Mouse (Mus musculus): ENCODE data around the gene Ppp6r3. TPM values are rescaled to one million over a fixed set of nuclear protein-coding genes. Genes with fewer than 3 reads are reported as not detected.

Gene Ppp6r3
- polyA plus RNA-seq, 1 experiment from 2014 or later, result 85.5 TPM

DNA sequence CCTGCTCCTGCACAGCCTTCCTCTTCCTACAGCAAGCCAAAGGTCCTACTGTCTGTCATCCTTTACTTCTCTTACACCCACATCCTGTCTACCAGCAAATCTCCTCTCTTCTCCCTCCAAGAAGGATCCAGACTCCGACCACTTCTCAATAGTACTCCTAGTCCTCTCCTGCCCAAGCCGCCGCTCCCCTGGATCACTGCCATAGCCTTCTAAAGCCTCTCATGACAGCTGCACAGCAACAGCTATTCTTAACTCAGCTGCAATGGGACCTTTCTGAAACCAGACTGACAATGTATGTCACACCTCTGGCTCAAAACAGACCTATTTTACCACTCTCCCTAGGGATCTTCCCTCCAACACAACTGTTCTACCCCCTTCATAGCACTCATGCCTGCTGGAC is 11.2 kb downstream of the Ppp6r3 start:
- peaks cover 20% of the 10 kb centered on the region; the same call in 1 of the 2 replicates for H3K36me3 ChIP-seq (replicated peaks)

DNA sequence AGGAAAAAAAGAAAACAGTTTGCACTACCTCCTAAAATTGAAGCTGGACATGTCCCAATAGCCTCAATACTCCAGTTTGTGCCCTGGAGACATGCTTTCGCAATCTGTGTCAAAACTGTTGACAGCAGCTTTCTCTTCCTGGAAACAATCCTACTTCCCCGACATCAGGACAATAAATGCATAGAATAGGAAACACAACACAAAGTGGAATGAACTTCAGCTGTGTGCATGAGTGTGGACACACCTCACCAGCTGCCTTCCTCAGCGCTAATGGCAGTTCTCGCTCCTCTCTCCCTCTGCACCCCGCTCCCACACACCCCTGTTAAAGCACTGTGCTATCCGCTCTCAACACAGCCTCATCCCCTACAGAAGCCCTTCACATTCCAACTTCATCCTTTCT is 12.8 kb downstream of the Ppp6r3 start:
- H3K4me3 ChIP-seq (replicated peaks), result no peak overlapping the region
- H3K27me3 ChIP-seq, result no peaks in the 10 kb centered on the region
- no peaks in the 10 kb centered on the region for H3K4me1 ChIP-seq
- ATAC-seq (ENCODE audit: low FRiP score), result no peak
- WGBS, result 94% methylated on average over 6 of the region's 6 CpGs
- no peak overlapping the region for H3K4me2 ChIP-seq
- peaks cover 6% of the 10 kb centered on the region for H3K9me3 ChIP-seq
- peaks cover 20% of the 10 kb centered on the region; the same call in 1 of the 2 replicates for H3K36me3 ChIP-seq (replicated peaks)
- no peak overlapping the region for H3K9ac ChIP-seq
- H3K27ac ChIP-seq, result 0 out of 2 replicates have a peak overlapping the region, but pooled peaks have one; percentile 19

More for the DNA sequence above, 11.2 kb downstream of the Ppp6r3 start:
- 98% methylated on average over 3 of the region's 3 CpGs for WGBS
- Histone ChIP-seq H3K4me3 (replicated peaks) (no peak overlapping the region), H3K9me3 (peaks cover 2% of the 10 kb centered on the region; the same call in 1 of the 2 replicates), H3K4me1 (no peaks in the 10 kb centered on the region), H3K9ac (no peak overlapping the region), H3K27me3 (no peaks in the 10 kb centered on the region), H3K4me2 (no peak overlapping the region), H3K27ac (no peak overlapping the region)
- ATAC-seq (ENCODE audit: low FRiP score), result no peak

DNA sequence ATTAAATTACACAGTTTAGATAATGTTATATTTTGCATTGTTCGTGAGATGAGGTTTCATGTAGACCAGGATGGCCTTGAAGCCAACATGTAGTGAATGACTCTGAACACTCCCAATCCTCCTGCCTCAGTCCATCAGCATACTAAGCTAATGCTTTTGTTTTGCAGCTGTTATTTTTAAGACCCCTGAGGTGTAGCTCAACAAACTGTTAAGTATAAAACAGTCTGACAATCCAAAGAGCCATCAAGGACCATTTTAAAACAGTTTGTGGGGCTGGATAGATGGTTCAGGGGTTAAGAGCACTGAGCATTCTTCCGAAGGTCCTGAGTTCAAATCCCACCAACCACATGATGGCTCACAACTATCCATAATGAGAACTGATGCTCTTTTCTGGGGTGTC is 13.3 kb downstream of the Ppp6r3 start:
- Histone ChIP-seq H3K4me1 (no peaks in the 10 kb centered on the region), H3K36me3 (replicated peaks) (peaks cover 20% of the 10 kb centered on the region; the same call in 1 of the 2 replicates), H3K27ac (no peak overlapping the region), H3K9me3 (peaks cover 6% of the 10 kb centered on the region), H3K27me3 (no peaks in the 10 kb centered on the region), H3K9ac (no peak overlapping the region), H3K4me2 (no peak overlapping the region), H3K4me3 (replicated peaks) (no peak overlapping the region)
- WGBS, result 95% methylated on average over 2 of the region's 2 CpGs
- no peak for ATAC-seq (ENCODE audit: low FRiP score)

DNA sequence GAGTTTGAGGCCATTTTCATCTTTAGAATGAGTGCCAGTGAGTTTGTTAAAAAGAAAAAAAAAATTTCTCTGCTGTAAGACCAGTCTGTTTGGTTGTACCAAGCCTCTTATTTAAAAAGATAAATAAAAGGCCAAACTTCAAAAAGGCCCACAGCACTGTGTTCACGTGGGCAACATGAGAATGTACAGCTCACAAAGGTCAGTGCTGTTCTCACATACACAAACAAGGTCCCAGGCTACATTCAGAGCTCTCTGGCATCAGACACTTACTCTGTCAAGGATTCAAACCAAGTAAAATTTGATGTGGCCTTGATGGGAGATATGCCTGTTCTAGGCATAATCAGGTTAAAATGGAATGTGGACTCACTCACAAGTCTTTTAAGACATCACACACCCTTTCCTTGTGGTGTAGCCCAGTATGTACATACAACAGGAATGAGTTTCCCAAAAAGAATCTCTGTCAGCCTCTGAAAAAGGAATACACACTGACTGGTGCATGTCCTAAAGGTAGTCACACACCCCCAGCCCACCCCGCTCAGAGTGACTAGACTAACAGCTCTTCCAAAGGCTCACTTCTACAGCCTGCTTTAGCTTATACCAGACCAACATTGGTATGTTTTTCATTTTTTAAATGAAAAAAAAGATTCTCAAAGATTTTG is 19.3 kb downstream of the Ppp6r3 start:
- no peaks in the 10 kb centered on the region for H3K4me1 ChIP-seq
- H3K4me2 ChIP-seq, result no peak overlapping the region
- H3K9ac ChIP-seq, result no peak overlapping the region
- no peak overlapping the region for H3K27ac ChIP-seq
- H3K36me3 ChIP-seq (replicated peaks), result 0 out of 2 replicates have a peak, but pooled peaks cover 7% of the 10 kb centered on the region
- H3K4me3 ChIP-seq (replicated peaks), result no peak overlapping the region
- peaks cover 4% of the 10 kb centered on the region for H3K9me3 ChIP-seq
- 98% methylated on average over 2 of the region's 2 CpGs for WGBS
- ATAC-seq (ENCODE audit: low FRiP score), result no peak
- no peaks in the 10 kb centered on the region for H3K27me3 ChIP-seq

DNA sequence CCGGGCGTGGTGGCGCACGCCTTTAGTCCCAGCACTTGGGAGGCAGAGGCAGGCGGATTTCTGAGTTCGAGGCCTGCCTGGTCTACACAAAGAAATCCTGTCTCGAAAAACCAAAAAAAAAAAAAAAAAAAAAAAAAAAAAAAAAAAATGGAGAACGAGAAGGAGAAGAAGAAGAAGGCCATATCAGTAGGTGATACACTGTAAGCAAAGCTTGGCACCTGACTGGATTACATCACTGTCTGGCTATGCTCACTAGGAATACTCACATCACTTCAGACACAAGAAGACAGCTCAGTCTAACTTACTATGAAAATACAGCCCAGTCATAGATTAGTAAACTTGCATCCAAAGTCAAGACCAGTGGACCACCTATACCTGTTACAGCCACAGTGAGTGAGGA is 20.8 kb downstream of the Ppp6r3 start:
- no peaks in the 10 kb centered on the region for H3K4me1 ChIP-seq
- ATAC-seq (ENCODE audit: low FRiP score), result no peak

DNA sequence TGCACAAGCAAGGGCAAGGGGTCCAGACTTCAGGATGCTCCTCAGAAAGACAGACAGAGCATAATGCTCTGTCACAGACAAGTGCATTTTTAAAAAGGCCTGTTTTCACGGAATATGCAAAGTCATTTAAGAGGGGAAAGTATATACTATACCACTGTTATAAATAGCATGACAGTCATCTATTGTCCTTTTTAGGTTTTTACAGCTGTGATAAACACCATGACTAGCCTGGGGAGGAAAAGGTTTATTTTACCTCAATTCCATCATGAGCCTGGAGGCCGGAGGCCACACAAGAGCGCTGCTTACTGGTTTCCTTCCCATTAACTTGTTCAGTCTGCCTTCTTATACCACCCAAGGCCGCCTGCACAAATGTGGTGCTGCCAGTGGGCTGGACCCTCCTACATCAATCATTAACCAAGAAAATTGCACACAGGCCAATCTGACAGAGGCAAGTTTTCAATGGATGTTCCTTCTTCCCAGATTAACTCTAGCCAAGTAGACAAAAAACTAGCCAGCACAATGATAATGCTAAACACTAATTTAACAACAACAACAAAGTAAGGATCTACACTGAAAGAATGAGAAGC is 23.9 kb downstream of the Ppp6r3 start:
- H3K4me2 ChIP-seq, result no peak overlapping the region
- 86% methylated on average over 4 of the region's 4 CpGs for WGBS
- no peak overlapping the region for H3K4me3 ChIP-seq (replicated peaks)
- no peak overlapping the region for H3K9ac ChIP-seq
- no peak overlapping the region for H3K27ac ChIP-seq
- ATAC-seq (ENCODE audit: low FRiP score), result no peak
- H3K4me1 ChIP-seq, result no peaks in the 10 kb centered on the region
- no peaks in the 10 kb centered on the region for H3K27me3 ChIP-seq
- H3K9me3 ChIP-seq, result no peaks in the 10 kb centered on the region
- peaks cover 6% of the 10 kb centered on the region; the same call in 1 of the 2 replicates for H3K36me3 ChIP-seq (replicated peaks)

More for the DNA sequence above, 20.8 kb downstream of the Ppp6r3 start:
- H3K4me3 ChIP-seq (replicated peaks), result no peak overlapping the region
- peaks cover 4% of the 10 kb centered on the region for H3K9me3 ChIP-seq
- no peaks in the 10 kb centered on the region for H3K27me3 ChIP-seq
- no peaks in the 10 kb centered on the region for H3K36me3 ChIP-seq (replicated peaks)
- H3K27ac ChIP-seq, result no peak overlapping the region
- H3K9ac ChIP-seq, result no peak overlapping the region
- no peak overlapping the region for H3K4me2 ChIP-seq
- WGBS, result 94% methylated on average over 7 of the region's 8 CpGs

DNA sequence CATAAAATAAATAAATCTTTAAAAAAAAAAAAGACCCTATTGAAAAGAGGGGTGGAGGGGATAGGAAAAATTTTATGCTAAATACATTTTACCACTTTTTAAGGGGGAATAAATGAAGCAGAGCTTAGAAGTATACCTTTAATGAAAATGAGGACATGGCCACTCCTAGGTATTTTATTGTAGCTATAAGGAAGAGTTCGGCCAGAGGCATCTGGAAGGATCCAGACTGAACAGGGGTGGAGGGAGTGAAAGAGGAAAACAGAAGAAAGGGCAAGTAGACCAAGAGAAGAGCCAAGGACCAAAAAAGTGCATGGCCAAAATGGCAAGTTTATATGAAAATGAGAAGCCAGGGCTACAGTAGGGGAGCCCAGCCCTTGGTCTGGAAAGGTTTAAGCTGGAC is 25.4 kb downstream of the Ppp6r3 start:
- H3K27ac ChIP-seq, result no peak overlapping the region
- H3K9ac ChIP-seq, result no peak overlapping the region
- H3K36me3 ChIP-seq (replicated peaks), result peaks cover 6% of the 10 kb centered on the region; the same call in 1 of the 2 replicates
- no peak overlapping the region for H3K4me2 ChIP-seq
- no peaks in the 10 kb centered on the region for H3K27me3 ChIP-seq
- no peaks in the 10 kb centered on the region for H3K4me1 ChIP-seq
- H3K4me3 ChIP-seq (replicated peaks), result no peak overlapping the region
- ATAC-seq (ENCODE audit: low FRiP score), result no peak
- H3K9me3 ChIP-seq, result no peaks in the 10 kb centered on the region
- WGBS, result 94% methylated on average over 1 of the region's 1 CpGs

DNA sequence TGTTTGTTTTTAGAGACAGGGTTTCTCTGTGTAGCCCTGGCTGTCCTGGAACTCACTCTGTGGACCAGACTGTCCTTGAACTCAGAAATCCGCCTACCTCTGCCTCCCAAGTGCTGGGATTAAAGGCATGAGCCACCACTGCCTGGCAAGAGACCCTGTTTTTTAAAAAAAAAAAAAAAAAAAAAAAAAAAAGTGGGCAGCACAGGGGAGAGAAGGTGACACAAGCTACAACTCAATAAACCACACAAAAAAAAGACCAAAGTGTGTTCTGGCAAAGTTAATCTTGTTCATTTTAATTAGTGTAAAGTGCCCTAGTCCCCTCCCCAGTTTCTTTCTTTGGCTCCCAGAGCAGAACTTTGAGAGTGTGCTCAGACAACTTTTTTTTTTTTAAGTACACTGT is 26.3 kb downstream of the Ppp6r3 start:
- no peak for ATAC-seq (ENCODE audit: low FRiP score)
- no peaks in the 10 kb centered on the region for H3K27me3 ChIP-seq
- no peak overlapping the region for H3K4me3 ChIP-seq (replicated peaks)
- 82% methylated on average over 1 of the region's 1 CpGs for WGBS
- H3K9me3 ChIP-seq, result no peaks in the 10 kb centered on the region
- H3K9ac ChIP-seq, result no peak overlapping the region
- H3K4me2 ChIP-seq, result no peak overlapping the region
- no peak overlapping the region for H3K27ac ChIP-seq
- H3K4me1 ChIP-seq, result no peaks in the 10 kb centered on the region
- H3K36me3 ChIP-seq (replicated peaks), result peaks cover 6% of the 10 kb centered on the region; the same call in 1 of the 2 replicates

DNA sequence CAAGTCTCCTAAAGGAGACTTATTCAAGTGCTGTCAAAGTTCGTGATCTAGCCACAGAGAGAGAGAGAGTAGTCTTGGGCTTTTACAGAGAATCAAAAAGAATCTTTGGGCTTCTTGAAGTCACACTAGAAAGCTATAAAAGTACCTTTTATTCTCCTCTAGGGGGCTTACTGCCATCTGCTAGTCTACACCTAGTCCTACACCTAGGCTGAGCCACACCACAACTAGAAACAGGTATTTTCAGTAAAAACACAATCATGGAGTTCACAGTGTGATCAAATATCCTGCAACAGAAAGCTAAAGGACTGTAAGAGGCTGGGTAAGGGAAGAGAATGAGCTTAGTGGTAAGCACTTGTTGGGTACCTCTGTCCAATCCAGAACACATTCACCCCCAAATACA is 27.2 kb downstream of the Ppp6r3 start:
- 88% methylated on average over 1 of the region's 1 CpGs for WGBS
- H3K27ac ChIP-seq, result no peak overlapping the region
- no peaks in the 10 kb centered on the region for H3K9me3 ChIP-seq
- no peaks in the 10 kb centered on the region for H3K4me1 ChIP-seq
- peaks cover 13% of the 10 kb centered on the region for H3K36me3 ChIP-seq (replicated peaks)
- H3K4me3 ChIP-seq (replicated peaks), result no peak overlapping the region
- no peak overlapping the region for H3K4me2 ChIP-seq
- no peak overlapping the region for H3K9ac ChIP-seq
- no peaks in the 10 kb centered on the region for H3K27me3 ChIP-seq
- no peak for ATAC-seq (ENCODE audit: low FRiP score)

DNA sequence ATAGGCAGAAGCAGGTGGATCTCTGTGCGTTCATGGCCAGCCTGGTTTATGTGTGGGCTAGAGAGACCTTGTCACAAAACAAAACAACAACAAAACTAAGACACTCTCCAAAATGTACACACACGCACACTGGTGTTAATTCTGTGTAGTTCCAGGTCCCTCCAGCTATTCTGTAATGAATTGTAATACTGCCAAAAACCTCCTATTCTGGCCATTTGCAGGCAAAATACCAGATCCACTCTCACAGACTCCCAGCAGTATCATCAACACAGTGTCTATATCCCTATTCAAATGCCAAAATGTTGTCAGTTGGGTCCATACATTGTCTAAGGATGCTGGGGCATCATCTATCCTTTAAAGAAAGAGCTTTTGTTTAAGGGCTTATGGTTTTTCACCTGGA is 30.6 kb downstream of the Ppp6r3 start:
- ATAC-seq (ENCODE audit: low FRiP score), result no peak
- H3K4me1 ChIP-seq, result no peaks in the 10 kb centered on the region
- H3K27ac ChIP-seq, result no peak overlapping the region
- no peak overlapping the region for H3K9ac ChIP-seq
- peaks cover 31% of the 10 kb centered on the region for H3K36me3 ChIP-seq (replicated peaks)
- H3K9me3 ChIP-seq, result no peaks in the 10 kb centered on the region
- no peak overlapping the region for H3K4me3 ChIP-seq (replicated peaks)
- no peak overlapping the region for H3K4me2 ChIP-seq
- 100% methylated on average over 2 of the region's 2 CpGs for WGBS
- H3K27me3 ChIP-seq, result no peaks in the 10 kb centered on the region

DNA sequence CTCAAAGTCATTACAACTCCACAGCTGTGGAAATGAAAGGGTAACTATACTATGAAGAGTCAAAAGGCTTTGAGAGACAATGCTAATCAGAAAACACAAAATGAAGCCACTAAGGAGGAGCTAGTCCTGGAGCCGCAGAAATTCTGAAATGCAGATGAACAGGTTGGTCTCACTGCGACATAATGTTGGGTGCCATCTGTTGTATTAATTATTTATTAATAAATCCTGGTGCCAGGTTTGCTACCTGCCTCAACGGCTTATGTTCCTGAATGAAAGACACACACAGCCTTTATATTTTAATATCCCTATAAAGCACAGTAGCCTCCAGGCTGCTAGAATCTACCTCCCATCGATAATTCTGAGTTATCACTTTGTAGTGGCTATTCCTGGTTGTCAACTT is 33.0 kb downstream of the Ppp6r3 start:
- H3K4me2 ChIP-seq, result no peak overlapping the region
- no peak for ATAC-seq (ENCODE audit: low FRiP score)
- H3K27ac ChIP-seq, result no peak overlapping the region
- peaks cover 40% of the 10 kb centered on the region for H3K36me3 ChIP-seq (replicated peaks)
- no peak overlapping the region for H3K4me3 ChIP-seq (replicated peaks)
- no peak overlapping the region for H3K9ac ChIP-seq
- H3K4me1 ChIP-seq, result no peaks in the 10 kb centered on the region
- 98% methylated on average over 4 of the region's 4 CpGs for WGBS
- H3K27me3 ChIP-seq, result no peaks in the 10 kb centered on the region
- no peaks in the 10 kb centered on the region for H3K9me3 ChIP-seq

DNA sequence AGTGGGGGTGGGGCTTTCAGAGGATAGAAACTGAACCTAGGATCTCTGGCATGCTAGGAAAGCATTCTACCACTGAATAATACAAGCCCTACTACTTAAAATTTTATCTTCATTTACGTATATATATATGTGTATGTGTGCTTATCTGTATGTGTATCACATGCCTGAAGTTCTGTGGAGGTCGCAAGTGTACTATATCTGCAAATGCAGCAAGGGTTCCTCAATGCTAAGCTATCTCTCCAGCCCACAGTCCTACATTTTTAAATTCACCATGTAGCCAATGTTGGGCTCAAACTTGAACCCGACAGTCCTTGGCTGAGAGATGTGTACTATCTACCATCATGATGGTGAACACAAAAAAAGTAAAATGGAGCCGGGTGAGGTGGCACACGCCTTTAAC is 34.6 kb downstream of the Ppp6r3 start:
- H3K9me3 ChIP-seq, result no peaks in the 10 kb centered on the region
- 93% methylated on average over 5 of the region's 5 CpGs for WGBS
- H3K4me3 ChIP-seq (replicated peaks), result no peak overlapping the region
- no peaks in the 10 kb centered on the region for H3K27me3 ChIP-seq
- ATAC-seq (ENCODE audit: low FRiP score), result no peak
- no peak overlapping the region for H3K27ac ChIP-seq
- no peaks in the 10 kb centered on the region for H3K4me1 ChIP-seq
- H3K9ac ChIP-seq, result no peak overlapping the region
- no peak overlapping the region for H3K4me2 ChIP-seq
- H3K36me3 ChIP-seq (replicated peaks), result peaks cover 41% of the 10 kb centered on the region

DNA sequence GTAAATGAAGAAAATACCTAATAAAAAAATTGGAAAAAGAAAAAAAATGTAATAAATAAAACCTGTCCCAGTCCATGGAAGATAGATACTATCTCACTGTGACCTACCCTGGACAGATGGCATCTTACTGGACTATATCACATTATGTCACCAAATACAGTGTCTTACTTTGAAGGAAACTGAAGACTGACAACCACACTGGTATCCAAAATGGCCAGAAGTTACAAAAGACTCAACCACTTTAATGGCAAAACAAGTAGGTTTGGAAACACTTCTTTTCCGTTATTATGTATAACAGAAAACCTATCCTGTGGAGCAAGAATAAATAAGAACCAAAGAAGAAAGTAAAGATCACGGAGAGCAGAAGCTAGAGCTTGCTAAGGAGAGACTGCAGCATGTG is 35.3 kb downstream of the Ppp6r3 start:
- WGBS, result 94% methylated on average over 2 of the region's 2 CpGs
- Histone ChIP-seq H3K27ac (no peak overlapping the region), H3K9me3 (no peaks in the 10 kb centered on the region), H3K27me3 (no peaks in the 10 kb centered on the region), H3K36me3 (replicated peaks) (peaks cover 41% of the 10 kb centered on the region), H3K4me1 (no peaks in the 10 kb centered on the region), H3K9ac (no peak overlapping the region), H3K4me2 (no peak overlapping the region), H3K4me3 (replicated peaks) (no peak overlapping the region)
- no peak for ATAC-seq (ENCODE audit: low FRiP score)

Measured in forebrain, embryonic 12.5 days (tissue).